21 mouse cellular contexts compared by ENCODE assay signal in genomic region chr2:58316186-58316585, GRCm38 (mm10). TPM values are rescaled to one million over a fixed set of nuclear protein-coding genes. Genes with fewer than 3 reads are reported as not detected.
"Had no signal": no experiment of that assay in that cellular context is flagged by ENCODE, and none has a peak within 500 bp of the region (broad histone marks: within the 10 kb centered on the region; RNA-seq: fewer than 3 reads in every experiment).

No protein-coding gene starts in this region.

- H3K4me2 ChIP-seq: limb, embryonic 13.5 days; liver, embryonic 12.5 days; liver, embryonic 15.5 days; lung, embryonic 15.5 days; midbrain, embryonic 11.5 days had no signal

- H3K4me1 ChIP-seq: limb, embryonic 10.5 days; limb, embryonic 13.5 days; liver, embryonic 12.5 days; liver, embryonic 15.5 days; lung, embryonic 15.5 days had no signal

- ATAC-seq: intestine, embryonic 16.5 days; liver, embryonic 12.5 days had no signal

- H3K27ac ChIP-seq: limb, embryonic 10.5 days; limb, embryonic 13.5 days; liver, embryonic 12.5 days; liver, embryonic 15.5 days; lung, embryonic 15.5 days had no signal

- DNase-seq: kidney, adult 18-20 months; kidney, adult 9 months; kidney, postnatal 14 days; kidney, postnatal 4 days; liver; lung, adult 18-20 months; lung, postnatal 10 days; lung, postnatal 4 days; midbrain, embryonic 14.5 days; thymus, adult 2 months; thymus, postnatal 14 days; thymus, postnatal 4 days had no signal

- H3K27me3 ChIP-seq: limb, embryonic 13.5 days; liver, embryonic 12.5 days; liver, embryonic 15.5 days; lung, embryonic 15.5 days had no signal

- H3K4me3 ChIP-seq: limb, embryonic 10.5 days; limb, embryonic 13.5 days; liver, embryonic 12.5 days; liver, embryonic 15.5 days; lung, embryonic 15.5 days had no signal

- H3K36me3 ChIP-seq: limb, embryonic 10.5 days; limb, embryonic 13.5 days; liver, embryonic 12.5 days; liver, embryonic 15.5 days; lung, embryonic 15.5 days had no signal

- H3K9ac ChIP-seq: limb, embryonic 13.5 days; liver, embryonic 12.5 days; liver, embryonic 15.5 days; lung, embryonic 15.5 days had no signal

- H3K9me3 ChIP-seq: limb, embryonic 10.5 days; limb, embryonic 13.5 days; liver, embryonic 12.5 days; liver, embryonic 15.5 days; lung, embryonic 15.5 days had no signal

RNA-seq across cellular contexts. Expression of gene Acvr1c, which starts 41.5 kb away (rescaled TPM):
- total RNA-seq: megakaryocyte progenitor cell, adult 5-6 weeks; megakaryocyte-erythroid progenitor cell, adult 5-6 weeks had no signal
